Mouse (Mus musculus): ENCODE measurements around the gene Me3. TPM values are rescaled to one million over a fixed set of nuclear protein-coding genes. Genes with fewer than 3 reads are reported as not detected.

The Me3 gene
- polyA plus RNA-seq, 1 experiment from 2014 or later = 2.5 TPM

GRCm38 (mm10) chr7:89671104-89671831 lies 39.1 kb downstream of the Me3 start:
- no peak for ATAC-seq
- H3K4me1 ChIP-seq (replicated peaks) = no peaks in the 10 kb centered on the region
- 92% methylated on average over 6 of the region's 6 CpGs for WGBS

GRCm38 (mm10) chr7:89676176-89676575 lies 44.0 kb downstream of the Me3 start:
- H3K4me3 ChIP-seq (replicated peaks) = no peak overlapping the region
- no peak overlapping the region for H3K27ac ChIP-seq
- H3K4me1 ChIP-seq (replicated peaks) = no peaks in the 10 kb centered on the region
- no peaks in the 10 kb centered on the region for H3K27me3 ChIP-seq
- H3K36me3 ChIP-seq = no peaks in the 10 kb centered on the region
- H3K9me3 ChIP-seq = no peaks in the 10 kb centered on the region
- no peak overlapping the region for H3K4me2 ChIP-seq (replicated peaks)
- ATAC-seq = no peak
- H3K9ac ChIP-seq (replicated peaks) = no peak overlapping the region

More at GRCm38 (mm10) chr7:89671104-89671831, 39.1 kb downstream of the Me3 start:
- Histone ChIP-seq H3K9me3 (no peaks in the 10 kb centered on the region), H3K36me3 (no peaks in the 10 kb centered on the region), H3K27me3 (no peaks in the 10 kb centered on the region), H3K9ac (replicated peaks) (no peak overlapping the region), H3K4me2 (replicated peaks) (no peak overlapping the region), H3K4me3 (replicated peaks) (no peak overlapping the region), H3K27ac (no peak overlapping the region)

- WGBS = 65% methylated on average over 1 of the region's 1 CpGs
- no peak for ATAC-seq
Observed at GRCm38 (mm10) chr7:89677850-89678249, 45.7 kb downstream of the Me3 start.

GRCm38 (mm10) chr7:89678719-89679118 lies 46.5 kb downstream of the Me3 start:
- no peaks in the 10 kb centered on the region for H3K9me3 ChIP-seq
- H3K4me1 ChIP-seq (replicated peaks) = no peaks in the 10 kb centered on the region
- no peak overlapping the region for H3K4me2 ChIP-seq (replicated peaks)
- H3K9ac ChIP-seq (replicated peaks) = no peak overlapping the region
- no peak overlapping the region for H3K27ac ChIP-seq
- H3K36me3 ChIP-seq = no peaks in the 10 kb centered on the region
- H3K27me3 ChIP-seq = no peaks in the 10 kb centered on the region
- ATAC-seq = no peak
- WGBS = 89% methylated on average over 5 of the region's 5 CpGs
- no peak overlapping the region for H3K4me3 ChIP-seq (replicated peaks)

More at GRCm38 (mm10) chr7:89677850-89678249, 45.7 kb downstream of the Me3 start:
- Histone ChIP-seq H3K36me3 (no peaks in the 10 kb centered on the region), H3K4me3 (replicated peaks) (no peak overlapping the region), H3K27ac (no peak overlapping the region), H3K27me3 (no peaks in the 10 kb centered on the region), H3K9ac (replicated peaks) (no peak overlapping the region), H3K4me2 (replicated peaks) (no peak overlapping the region), H3K4me1 (replicated peaks) (no peaks in the 10 kb centered on the region), H3K9me3 (no peaks in the 10 kb centered on the region)

- no peak overlapping the region for H3K4me2 ChIP-seq (replicated peaks)
- no peaks in the 10 kb centered on the region for H3K9me3 ChIP-seq
- no peak for ATAC-seq
- no peaks in the 10 kb centered on the region for H3K4me1 ChIP-seq (replicated peaks)
- no peak overlapping the region for H3K4me3 ChIP-seq (replicated peaks)
- no peak overlapping the region for H3K9ac ChIP-seq (replicated peaks)
- WGBS = 92% methylated on average over 6 of the region's 6 CpGs
- no peaks in the 10 kb centered on the region for H3K27me3 ChIP-seq
- no peak overlapping the region for H3K27ac ChIP-seq
- no peaks in the 10 kb centered on the region for H3K36me3 ChIP-seq
Observed at GRCm38 (mm10) chr7:89679139-89679538, 46.9 kb downstream of the Me3 start.

- Histone ChIP-seq H3K9me3 (no peaks in the 10 kb centered on the region), H3K4me3 (replicated peaks) (no peak overlapping the region), H3K4me2 (replicated peaks) (no peak overlapping the region), H3K27ac (no peak overlapping the region), H3K9ac (replicated peaks) (no peak overlapping the region), H3K36me3 (no peaks in the 10 kb centered on the region), H3K4me1 (replicated peaks) (no peaks in the 10 kb centered on the region), H3K27me3 (no peaks in the 10 kb centered on the region)
- no peak for ATAC-seq
- 42% methylated on average over 2 of the region's 2 CpGs for WGBS
Observed at GRCm38 (mm10) chr7:89679621-89680140, 47.5 kb downstream of the Me3 start.

- Histone ChIP-seq H3K4me3 (replicated peaks) (no peak overlapping the region), H3K36me3 (no peaks in the 10 kb centered on the region), H3K9me3 (no peaks in the 10 kb centered on the region), H3K27ac (no peak overlapping the region), H3K4me2 (replicated peaks) (no peak overlapping the region), H3K4me1 (replicated peaks) (no peaks in the 10 kb centered on the region), H3K9ac (replicated peaks) (no peak overlapping the region), H3K27me3 (no peaks in the 10 kb centered on the region)
- WGBS = 78% methylated on average over 3 of the region's 3 CpGs
- ATAC-seq = no peak
Observed at GRCm38 (mm10) chr7:89680891-89681290, 48.7 kb downstream of the Me3 start.

GRCm38 (mm10) chr7:89681666-89682470 lies 49.7 kb downstream of the Me3 start:
- H3K9me3 ChIP-seq = no peaks in the 10 kb centered on the region
- H3K4me2 ChIP-seq (replicated peaks) = no peak overlapping the region
- no peak overlapping the region for H3K9ac ChIP-seq (replicated peaks)
- H3K27ac ChIP-seq = no peak overlapping the region
- H3K4me1 ChIP-seq (replicated peaks) = no peaks in the 10 kb centered on the region
- 75% methylated on average over 10 of the region's 10 CpGs for WGBS
- H3K36me3 ChIP-seq = no peaks in the 10 kb centered on the region
- no peaks in the 10 kb centered on the region for H3K27me3 ChIP-seq
- ATAC-seq = no peak
- no peak overlapping the region for H3K4me3 ChIP-seq (replicated peaks)

GRCm38 (mm10) chr7:89698186-89698585 lies 66.0 kb downstream of the Me3 start:
- ATAC-seq = no peak
- no peaks in the 10 kb centered on the region for H3K27me3 ChIP-seq

GRCm38 (mm10) chr7:89699668-89700350 lies 67.6 kb downstream of the Me3 start:
- WGBS = 87% methylated on average over 5 of the region's 5 CpGs
- no peaks in the 10 kb centered on the region for H3K36me3 ChIP-seq
- H3K4me2 ChIP-seq (replicated peaks) = no peak overlapping the region
- H3K27me3 ChIP-seq = no peaks in the 10 kb centered on the region
- no peak overlapping the region for H3K27ac ChIP-seq
- H3K4me1 ChIP-seq (replicated peaks) = no peaks in the 10 kb centered on the region
- no peaks in the 10 kb centered on the region for H3K9me3 ChIP-seq
- H3K9ac ChIP-seq (replicated peaks) = no peak overlapping the region
- no peak for ATAC-seq
- no peak overlapping the region for H3K4me3 ChIP-seq (replicated peaks)

More at GRCm38 (mm10) chr7:89698186-89698585, 66.0 kb downstream of the Me3 start:
- H3K36me3 ChIP-seq = no peaks in the 10 kb centered on the region
- H3K27ac ChIP-seq = no peak overlapping the region
- H3K9me3 ChIP-seq = no peaks in the 10 kb centered on the region
- H3K4me1 ChIP-seq (replicated peaks) = no peaks in the 10 kb centered on the region
- H3K4me3 ChIP-seq (replicated peaks) = no peak overlapping the region
- H3K4me2 ChIP-seq (replicated peaks) = no peak overlapping the region
- no peak overlapping the region for H3K9ac ChIP-seq (replicated peaks)

- no peaks in the 10 kb centered on the region for H3K4me1 ChIP-seq (replicated peaks)
- H3K36me3 ChIP-seq = no peaks in the 10 kb centered on the region
- no peaks in the 10 kb centered on the region for H3K9me3 ChIP-seq
- H3K27ac ChIP-seq = no peak overlapping the region
- H3K27me3 ChIP-seq = no peaks in the 10 kb centered on the region
- 71% methylated on average over 1 of the region's 1 CpGs for WGBS
- H3K4me3 ChIP-seq (replicated peaks) = no peak overlapping the region
- no peak for ATAC-seq
- no peak overlapping the region for H3K9ac ChIP-seq (replicated peaks)
- H3K4me2 ChIP-seq (replicated peaks) = no peak overlapping the region
Observed at GRCm38 (mm10) chr7:89700511-89700910, 68.3 kb downstream of the Me3 start.

- Histone ChIP-seq H3K4me1 (replicated peaks) (no peaks in the 10 kb centered on the region), H3K27ac (no peak overlapping the region), H3K9me3 (no peaks in the 10 kb centered on the region), H3K27me3 (no peaks in the 10 kb centered on the region), H3K4me2 (replicated peaks) (no peak overlapping the region), H3K4me3 (replicated peaks) (no peak overlapping the region), H3K9ac (replicated peaks) (no peak overlapping the region), H3K36me3 (no peaks in the 10 kb centered on the region)
- 82% methylated on average over 2 of the region's 2 CpGs for WGBS
- no peak for ATAC-seq
Observed at GRCm38 (mm10) chr7:89710776-89711175, 78.6 kb downstream of the Me3 start.

All from midbrain, embryonic 13.5 days (tissue).